Mouse (Mus musculus): ENCODE measurements around the gene Tmem88.

DNA sequence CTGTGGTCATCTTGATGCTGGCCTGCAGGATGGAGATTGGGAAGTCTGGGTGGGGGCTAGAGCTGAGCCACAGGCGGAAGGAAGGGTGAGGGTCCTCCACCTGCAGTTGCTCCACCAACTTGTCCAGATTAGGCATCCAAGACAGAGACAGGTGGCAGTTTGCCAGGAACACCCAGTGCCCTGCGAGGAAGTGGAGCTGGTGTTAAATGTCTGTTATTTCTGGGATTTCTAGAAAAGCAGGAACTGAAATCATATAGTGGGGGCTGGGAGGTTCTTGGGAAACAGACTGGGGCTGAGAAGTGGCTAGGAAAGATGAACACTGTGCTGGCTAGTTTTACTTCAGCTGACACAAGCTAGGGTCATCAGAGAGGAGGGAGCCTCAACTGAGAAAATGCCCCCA, 31.3 kb upstream of the Tmem88 start:
- no peak for TF ChIP-seq CTCF (conservative IDR thresholded peaks at IDR 0.05 in 1 of 2, IDR thresholded peaks at IDR 0.05 in 1 of 2; ENCODE audit: low read depth in 2 of 2, low read length in 2 of 2)
- TF ChIP-seq EP300 (IDR thresholded peaks at IDR 0.05; ENCODE audit: low read length) = no peak
- TF ChIP-seq GABPA (IDR thresholded peaks at IDR 0.05; ENCODE audit: insufficient replicate concordance, low read depth, low read length) = no peak
- no peak for TF ChIP-seq ETS1 (conservative IDR thresholded peaks at IDR 0.05; ENCODE audit: low read depth, low read length)
- no peak for TF ChIP-seq POLR2AphosphoS2 (IDR thresholded peaks at IDR 0.05; ENCODE audit: low read depth, low read length)
- no peak for TF ChIP-seq SIN3A (IDR thresholded peaks at IDR 0.05; ENCODE audit: low read length)
- no peak for TF ChIP-seq RAD21 (IDR thresholded peaks at IDR 0.05; ENCODE audit: low read depth, low read length)
- no peak for TF ChIP-seq UBTF (IDR thresholded peaks at IDR 0.05; ENCODE audit: low read depth, low read length)

Data from CH12.LX (cell line).